Mouse (Mus musculus): ENCODE results near the gene Wdhd1. TPM values are rescaled to one million over a fixed set of nuclear protein-coding genes. Genes with fewer than 3 reads are reported as not detected.

Gene Wdhd1
- polyA plus RNA-seq, 1 experiment, result 4.3 TPM

GRCm38 (mm10) chr14:47294136-47294535, 17.5 kb upstream of the Wdhd1 start:
- H3K4me3 ChIP-seq (ENCODE audit: control insufficient read depth, low read depth, low read length), result no peak overlapping the region
- no peaks in the 10 kb centered on the region for H3K4me1 ChIP-seq (ENCODE audit: control insufficient read depth, insufficient read depth, low read length)
- H3K27me3 ChIP-seq (ENCODE audit: control insufficient read depth, insufficient read depth, low read length), result no peaks in the 10 kb centered on the region
- no peak overlapping the region for H3K27ac ChIP-seq (ENCODE audit: control insufficient read depth, insufficient read depth, low read depth, low read length)
- H3K36me3 ChIP-seq (ENCODE audit: control insufficient read depth, insufficient read depth, low read length), result no peaks in the 10 kb centered on the region
- TF ChIP-seq POLR2A (IDR thresholded peaks at IDR 0.05; ENCODE audit: control insufficient read depth, low read depth, low read length) (no peak), CTCF (IDR thresholded peaks at IDR 0.05; ENCODE audit: control insufficient read depth, insufficient read depth, insufficient replicate concordance, low read depth, low read length) (no peak)

- H3K27me3 ChIP-seq (ENCODE audit: control insufficient read depth, insufficient read depth, low read length), result no peaks in the 10 kb centered on the region
- no peak overlapping the region for H3K27ac ChIP-seq (ENCODE audit: control insufficient read depth, insufficient read depth, low read depth, low read length)
- no peak overlapping the region; the same call in 1 of the 2 replicates for H3K4me3 ChIP-seq (ENCODE audit: control insufficient read depth, low read depth, low read length)
- H3K4me1 ChIP-seq (ENCODE audit: control insufficient read depth, insufficient read depth, low read length), result no peaks in the 10 kb centered on the region
- TF ChIP-seq CTCF (IDR thresholded peaks at IDR 0.05; ENCODE audit: control insufficient read depth, insufficient read depth, insufficient replicate concordance, low read depth, low read length), result no peak
- no peak for TF ChIP-seq POLR2A (IDR thresholded peaks at IDR 0.05; ENCODE audit: control insufficient read depth, low read depth, low read length)
- H3K36me3 ChIP-seq (ENCODE audit: control insufficient read depth, insufficient read depth, low read length), result no peaks in the 10 kb centered on the region
Observed at GRCm38 (mm10) chr14:47291772-47292171, 15.1 kb upstream of the Wdhd1 start.

GRCm38 (mm10) chr14:47287021-47287420, 10.4 kb upstream of the Wdhd1 start:
- no peaks in the 10 kb centered on the region for H3K36me3 ChIP-seq (ENCODE audit: control insufficient read depth, insufficient read depth, low read length)
- no peak overlapping the region for H3K27ac ChIP-seq (ENCODE audit: control insufficient read depth, insufficient read depth, low read depth, low read length)
- H3K4me3 ChIP-seq (ENCODE audit: control insufficient read depth, low read depth, low read length), result no peak overlapping the region
- TF ChIP-seq CTCF (IDR thresholded peaks at IDR 0.05; ENCODE audit: control insufficient read depth, insufficient read depth, insufficient replicate concordance, low read depth, low read length) (no peak), POLR2A (IDR thresholded peaks at IDR 0.05; ENCODE audit: control insufficient read depth, low read depth, low read length) (no peak)
- H3K27me3 ChIP-seq (ENCODE audit: control insufficient read depth, insufficient read depth, low read length), result no peaks in the 10 kb centered on the region
- no peaks in the 10 kb centered on the region for H3K4me1 ChIP-seq (ENCODE audit: control insufficient read depth, insufficient read depth, low read length)

GRCm38 (mm10) chr14:47286215-47286614, 9.6 kb upstream of the Wdhd1 start:
- H3K27ac ChIP-seq (ENCODE audit: control insufficient read depth, insufficient read depth, low read depth, low read length), result no peak overlapping the region
- H3K36me3 ChIP-seq (ENCODE audit: control insufficient read depth, insufficient read depth, low read length), result no peaks in the 10 kb centered on the region
- no peak for TF ChIP-seq CTCF (IDR thresholded peaks at IDR 0.05; ENCODE audit: control insufficient read depth, insufficient read depth, insufficient replicate concordance, low read depth, low read length)

GRCm38 (mm10) chr14:47285271-47285670, 8.6 kb upstream of the Wdhd1 start:
- Histone ChIP-seq H3K4me3 (ENCODE audit: control insufficient read depth, low read depth, low read length) (no peak overlapping the region), H3K36me3 (ENCODE audit: control insufficient read depth, insufficient read depth, low read length) (no peaks in the 10 kb centered on the region), H3K27me3 (ENCODE audit: control insufficient read depth, insufficient read depth, low read length) (no peaks in the 10 kb centered on the region), H3K27ac (ENCODE audit: control insufficient read depth, insufficient read depth, low read depth, low read length) (no peak overlapping the region), H3K4me1 (ENCODE audit: control insufficient read depth, insufficient read depth, low read length) (no peaks in the 10 kb centered on the region)
- TF ChIP-seq POLR2A (IDR thresholded peaks at IDR 0.05; ENCODE audit: control insufficient read depth, low read depth, low read length) (no peak), CTCF (IDR thresholded peaks at IDR 0.05; ENCODE audit: control insufficient read depth, insufficient read depth, insufficient replicate concordance, low read depth, low read length) (no peak)

More at GRCm38 (mm10) chr14:47286215-47286614, 9.6 kb upstream of the Wdhd1 start:
- Histone ChIP-seq H3K27me3 (ENCODE audit: control insufficient read depth, insufficient read depth, low read length) (no peaks in the 10 kb centered on the region), H3K4me3 (ENCODE audit: control insufficient read depth, low read depth, low read length) (no peak overlapping the region), H3K4me1 (ENCODE audit: control insufficient read depth, insufficient read depth, low read length) (no peaks in the 10 kb centered on the region)

GRCm38 (mm10) chr14:47283568-47283967, 6.9 kb upstream of the Wdhd1 start:
- Histone ChIP-seq H3K4me1 (ENCODE audit: control insufficient read depth, insufficient read depth, low read length) (no peaks in the 10 kb centered on the region), H3K27me3 (ENCODE audit: control insufficient read depth, insufficient read depth, low read length) (no peaks in the 10 kb centered on the region), H3K27ac (ENCODE audit: control insufficient read depth, insufficient read depth, low read depth, low read length) (no peak overlapping the region), H3K36me3 (ENCODE audit: control insufficient read depth, insufficient read depth, low read length) (no peaks in the 10 kb centered on the region), H3K4me3 (ENCODE audit: control insufficient read depth, low read depth, low read length) (no peak overlapping the region)
- TF ChIP-seq CTCF (IDR thresholded peaks at IDR 0.05; ENCODE audit: control insufficient read depth, insufficient read depth, insufficient replicate concordance, low read depth, low read length), result no peak
- no peak for TF ChIP-seq POLR2A (IDR thresholded peaks at IDR 0.05; ENCODE audit: control insufficient read depth, low read depth, low read length)

- Histone ChIP-seq H3K36me3 (ENCODE audit: control insufficient read depth, insufficient read depth, low read length) (no peaks in the 10 kb centered on the region), H3K27me3 (ENCODE audit: control insufficient read depth, insufficient read depth, low read length) (no peaks in the 10 kb centered on the region), H3K4me1 (ENCODE audit: control insufficient read depth, insufficient read depth, low read length) (no peaks in the 10 kb centered on the region), H3K27ac (ENCODE audit: control insufficient read depth, insufficient read depth, low read depth, low read length) (no peak overlapping the region), H3K4me3 (ENCODE audit: control insufficient read depth, low read depth, low read length) (no peak overlapping the region)
- TF ChIP-seq POLR2A (IDR thresholded peaks at IDR 0.05; ENCODE audit: control insufficient read depth, low read depth, low read length) (no peak), CTCF (IDR thresholded peaks at IDR 0.05; ENCODE audit: control insufficient read depth, insufficient read depth, insufficient replicate concordance, low read depth, low read length) (no peak)
Observed at GRCm38 (mm10) chr14:47281535-47281934, 4.9 kb upstream of the Wdhd1 start.

- TF ChIP-seq POLR2A (IDR thresholded peaks at IDR 0.05; ENCODE audit: control insufficient read depth, low read depth, low read length) (no peak), CTCF (IDR thresholded peaks at IDR 0.05; ENCODE audit: control insufficient read depth, insufficient read depth, insufficient replicate concordance, low read depth, low read length) (no peak)
Observed at GRCm38 (mm10) chr14:47279058-47279457, 2.4 kb upstream of the Wdhd1 start.

More at GRCm38 (mm10) chr14:47279058-47279457, 2.4 kb upstream of the Wdhd1 start:
- Histone ChIP-seq H3K4me1 (ENCODE audit: control insufficient read depth, insufficient read depth, low read length) (no peaks in the 10 kb centered on the region), H3K27me3 (ENCODE audit: control insufficient read depth, insufficient read depth, low read length) (no peaks in the 10 kb centered on the region), H3K4me3 (ENCODE audit: control insufficient read depth, low read depth, low read length) (no peak overlapping the region), H3K27ac (ENCODE audit: control insufficient read depth, insufficient read depth, low read depth, low read length) (no peak overlapping the region), H3K36me3 (ENCODE audit: control insufficient read depth, insufficient read depth, low read length) (no peaks in the 10 kb centered on the region)

Measured in testis, adult 2 months (tissue).